Mouse (Mus musculus) liver, embryonic 12.5 days (tissue): ENCODE measurements around the gene Foxp3. TPM values are rescaled to one million over a fixed set of nuclear protein-coding genes. Genes with fewer than 3 reads are reported as not detected.

Experiments
- ATAC-seq: fragments of 200-750 bp; cut with Nextera tagmentation; 2 replicates; pipeline ENCODE4 v1.8.0; 2017; ENCODE audit warnings: moderate number of reproducible peaks, mild to moderate bottlenecking, moderate library complexity
- H3K27ac ChIP-seq: fragments of 300-500 bp; sonication (generic); 2 replicates; pipeline ENCODE4 v1.5.1; 2016; ENCODE audit warnings: mild to moderate bottlenecking
- H3K27me3 ChIP-seq: fragments of 300-500 bp; sonication (generic); replicated peaks from 2 replicates; pipeline ENCODE4 v1.6.1; 2016; ENCODE audit warnings: mild to moderate bottlenecking, moderate library complexity
- H3K36me3 ChIP-seq: fragments of 300-500 bp; sonication (generic); 2 replicates; pipeline ENCODE4 v1.6.1; 2016; ENCODE audit warnings: mild to moderate bottlenecking, moderate library complexity
- H3K4me1 ChIP-seq: fragments of 300-500 bp; sonication (generic); 2 replicates; pipeline ENCODE4 v1.6.1; 2016
- H3K4me2 ChIP-seq: fragments of 300-500 bp; sonication (generic); 2 replicates; pipeline ENCODE4 v1.6.1; 2016; ENCODE audit warnings: mild to moderate bottlenecking, moderate library complexity
- H3K4me3 ChIP-seq: fragments of 300-500 bp; sonication (generic); 2 replicates; pipeline ENCODE4 v1.5.1; 2016; ENCODE audit warnings: mild to moderate bottlenecking, moderate library complexity
- H3K9ac ChIP-seq: fragments of 300-500 bp; sonication (generic); 2 replicates; pipeline ENCODE4 v1.6.1; 2016; ENCODE audit warnings: mild to moderate bottlenecking, moderate library complexity
- H3K9me3 ChIP-seq: fragments of 300-500 bp; sonication (generic); replicated peaks from 2 replicates; pipeline ENCODE4 v1.6.1; 2016; ENCODE audit warnings: mild to moderate bottlenecking, moderate library complexity
- WGBS: fragments of 180-500 bp; shearing (Covaris S2); methylation state at CpG from one replicate; pipeline ENCODE4 v1.1.7; 2016; ENCODE audit not compliant: insufficient replicate concordance; 5-methylcytosine and 5-hydroxymethylcytosine counted together
- polyA plus RNA-seq: library from polyadenylated mRNA; unstranded; fragments of >200 nt; fragmentation: Nextera tagmentation; extraction: Ambion mirVana; gene quantifications from 2 replicates; pipeline ENCODE4 v1.2.1, GENCODE M21; 2016

Foxp3 gene
- 0.14 TPM in 1 of 2 replicates, not detected in the other for polyA plus RNA-seq

GRCm38 (mm10) chrX:7573176-7574086 is at the start of gene Foxp3:
Foxp3 (plus strand) TSS chrX:7573644.
- peak; percentile 46 for ATAC-seq
- Histone ChIP-seq H3K9me3 (no peaks in the 10 kb centered on the region), H3K4me1 (peaks cover 42% of the 10 kb centered on the region), H3K4me3 (peak within 1 kb of the TSS; percentile 76), H3K4me2 (peak within 1 kb of the TSS; percentile 85), H3K36me3 (no peaks in the 10 kb centered on the region), H3K27me3 (no peaks in the 10 kb centered on the region), H3K27ac (peak within 1 kb of the TSS; percentile 86), H3K9ac (peak within 1 kb of the TSS; percentile 80)
- 27% methylated on average over 42 of the region's 72 CpGs for WGBS

- WGBS = 51% methylated on average over 3 of the region's 3 CpGs
- Histone ChIP-seq H3K9me3 (no peaks in the 10 kb centered on the region), H3K27me3 (no peaks in the 10 kb centered on the region), H3K4me2 (no peak overlapping the region), H3K4me1 (no peaks in the 10 kb centered on the region), H3K36me3 (no peaks in the 10 kb centered on the region), H3K4me3 (no peak overlapping the region), H3K9ac (no peak overlapping the region), H3K27ac (no peak overlapping the region)
- no peak for ATAC-seq
Measured at GRCm38 (mm10) chrX:7524961-7525360, 48.5 kb upstream of the Foxp3 start.

- Histone ChIP-seq H3K9me3 (no peaks in the 10 kb centered on the region), H3K27ac (no peak overlapping the region), H3K9ac (no peak overlapping the region), H3K27me3 (no peaks in the 10 kb centered on the region), H3K4me1 (no peaks in the 10 kb centered on the region), H3K4me3 (no peak overlapping the region), H3K36me3 (no peaks in the 10 kb centered on the region), H3K4me2 (no peak overlapping the region)
- 80% methylated on average over 4 of the region's 4 CpGs for WGBS
- ATAC-seq = no peak
Measured at GRCm38 (mm10) chrX:7553474-7553873, 20.0 kb upstream of the Foxp3 start.

GRCm38 (mm10) chrX:7563076-7563475 is 10.4 kb upstream of the Foxp3 start:
- 15% methylated on average over 2 of the region's 2 CpGs for WGBS
- Histone ChIP-seq H3K4me3 (no peak overlapping the region), H3K27ac (no peak overlapping the region), H3K36me3 (no peaks in the 10 kb centered on the region), H3K4me2 (no peak overlapping the region), H3K4me1 (no peaks in the 10 kb centered on the region), H3K9ac (no peak overlapping the region), H3K27me3 (no peaks in the 10 kb centered on the region), H3K9me3 (no peaks in the 10 kb centered on the region)
- no peak for ATAC-seq

GRCm38 (mm10) chrX:7566352-7566751 is 7.1 kb upstream of the Foxp3 start:
- 39% methylated on average over 6 of the region's 6 CpGs for WGBS
- H3K27me3 ChIP-seq = no peaks in the 10 kb centered on the region

GRCm38 (mm10) chrX:7567491-7567890 is 6.0 kb upstream of the Foxp3 start:
- Histone ChIP-seq H3K27me3 (no peaks in the 10 kb centered on the region), H3K9ac (no peak overlapping the region), H3K4me1 (peaks cover 21% of the 10 kb centered on the region), H3K36me3 (no peaks in the 10 kb centered on the region), H3K4me3 (no peak overlapping the region), H3K9me3 (no peaks in the 10 kb centered on the region), H3K4me2 (no peak overlapping the region), H3K27ac (no peak overlapping the region)
- WGBS = 44% methylated on average over 9 of the region's 9 CpGs
- no peak for ATAC-seq

More at GRCm38 (mm10) chrX:7566352-7566751, 7.1 kb upstream of the Foxp3 start:
- Histone ChIP-seq H3K36me3 (no peaks in the 10 kb centered on the region), H3K9me3 (no peaks in the 10 kb centered on the region), H3K4me3 (no peak overlapping the region), H3K4me2 (no peak overlapping the region), H3K9ac (no peak overlapping the region), H3K4me1 (peaks cover 10% of the 10 kb centered on the region), H3K27ac (no peak overlapping the region)
- no peak for ATAC-seq

- no peaks in the 10 kb centered on the region for H3K27me3 ChIP-seq
- H3K4me3 ChIP-seq = no peak overlapping the region
- H3K9ac ChIP-seq = no peak overlapping the region
- peaks cover 41% of the 10 kb centered on the region for H3K4me1 ChIP-seq
- H3K36me3 ChIP-seq = no peaks in the 10 kb centered on the region
- no peak overlapping the region for H3K4me2 ChIP-seq
- ATAC-seq = no peak
- WGBS = 46% methylated on average over 7 of the region's 7 CpGs
- no peak overlapping the region for H3K27ac ChIP-seq
- H3K9me3 ChIP-seq = no peaks in the 10 kb centered on the region
Measured at GRCm38 (mm10) chrX:7570481-7571175, 2.8 kb upstream of the Foxp3 start.

- Histone ChIP-seq H3K4me2 (0 out of 2 replicates have a peak overlapping the region, but pooled peaks have one; percentile 85), H3K27me3 (no peaks in the 10 kb centered on the region), H3K9me3 (no peaks in the 10 kb centered on the region), H3K9ac (no peak overlapping the region), H3K4me1 (peaks cover 42% of the 10 kb centered on the region), H3K4me3 (no peak overlapping the region), H3K36me3 (no peaks in the 10 kb centered on the region), H3K27ac (no peak overlapping the region)
- WGBS = 82% methylated on average over 9 of the region's 9 CpGs
- no peak for ATAC-seq
Measured at GRCm38 (mm10) chrX:7571565-7572136, 1.8 kb upstream of the Foxp3 start.

- peaks cover 42% of the 10 kb centered on the region for H3K4me1 ChIP-seq
- H3K4me2 ChIP-seq = peak overlapping the region; percentile 85
- H3K36me3 ChIP-seq = no peaks in the 10 kb centered on the region
- H3K27ac ChIP-seq = no peak overlapping the region
- H3K9ac ChIP-seq = 0 out of 2 replicates have a peak overlapping the region, but pooled peaks have one; percentile 80
- H3K4me3 ChIP-seq = peak overlapping the region; percentile 9; the same call in 1 of the 2 replicates
- H3K27me3 ChIP-seq = no peaks in the 10 kb centered on the region
- ATAC-seq = no peak
- 51% methylated on average over 10 of the region's 10 CpGs for WGBS
- no peaks in the 10 kb centered on the region for H3K9me3 ChIP-seq
Measured at GRCm38 (mm10) chrX:7572466-7572865, 978 bp upstream of the Foxp3 start.

GRCm38 (mm10) chrX:7574087-7574884 is 842 bp downstream of the Foxp3 start, which contains the start of gene Ppp1r3f:
Ppp1r3f (minus strand) TSS chrX:7574283.
- peak within 1 kb of the TSS; percentile 85 for H3K4me2 ChIP-seq
- H3K27ac ChIP-seq = peak within 1 kb of the TSS; percentile 86
- peak within 1 kb of the TSS; percentile 76 for H3K4me3 ChIP-seq
- ATAC-seq = peak; percentile 96
- no peaks in the 10 kb centered on the region for H3K9me3 ChIP-seq
- 9% methylated on average over 46 of the region's 65 CpGs for WGBS
- H3K27me3 ChIP-seq = no peaks in the 10 kb centered on the region
- H3K9ac ChIP-seq = peak within 1 kb of the TSS; percentile 80
- H3K36me3 ChIP-seq = no peaks in the 10 kb centered on the region
- H3K4me1 ChIP-seq = peaks cover 42% of the 10 kb centered on the region

GRCm38 (mm10) chrX:7574885-7575231 is 1.4 kb downstream of the Foxp3 start:
- Histone ChIP-seq H3K9me3 (no peaks in the 10 kb centered on the region), H3K4me2 (peak overlapping the region; percentile 85), H3K27me3 (no peaks in the 10 kb centered on the region), H3K9ac (0 out of 2 replicates have a peak overlapping the region, but pooled peaks have one; percentile 22), H3K4me3 (peak overlapping the region; percentile 76), H3K36me3 (no peaks in the 10 kb centered on the region), H3K27ac (peak overlapping the region; percentile 70), H3K4me1 (peaks cover 42% of the 10 kb centered on the region)
- no peak for ATAC-seq
- WGBS = 27% methylated on average over 2 of the region's 6 CpGs
